Mouse (Mus musculus): ENCODE data around the gene Arhgap24.
A peak's percentile ranks its signal among the peaks of the same experiment; 100 is the strongest.

The Arhgap24 gene

GRCm38 (mm10) chr5:102675326-102675725 is 194.1 kb downstream of the Arhgap24 start:
- DNase-seq (ENCODE audit: low read depth), result no peak

- DNase-seq (ENCODE audit: low read depth), result peak; percentile 39
These were observed 196.0 kb downstream of the Arhgap24 start for GRCm38 (mm10) chr5:102677176-102677575.

GRCm38 (mm10) chr5:102687673-102688072 is 206.5 kb downstream of the Arhgap24 start:
- no peak for DNase-seq (ENCODE audit: low read depth)

GRCm38 (mm10) chr5:102692487-102692886 is 211.3 kb downstream of the Arhgap24 start:
- DNase-seq (ENCODE audit: low read depth), result peak; percentile 88

- DNase-seq (ENCODE audit: low read depth), result no peak
These were observed 212.0 kb downstream of the Arhgap24 start for GRCm38 (mm10) chr5:102693192-102693591.

- no peak for DNase-seq (ENCODE audit: low read depth)
These were observed 212.7 kb downstream of the Arhgap24 start for GRCm38 (mm10) chr5:102693871-102694270.

GRCm38 (mm10) chr5:102697784-102698183 is 216.6 kb downstream of the Arhgap24 start:
- no peak for DNase-seq (ENCODE audit: low read depth)

- DNase-seq (ENCODE audit: low read depth), result no peak
These were observed 217.2 kb downstream of the Arhgap24 start for GRCm38 (mm10) chr5:102698396-102698795.

GRCm38 (mm10) chr5:102698891-102699290 is 217.7 kb downstream of the Arhgap24 start:
- DNase-seq (ENCODE audit: low read depth), result peak; percentile 54

- no peak for DNase-seq (ENCODE audit: low read depth)
These were observed 221.4 kb downstream of the Arhgap24 start for GRCm38 (mm10) chr5:102702581-102702980.

GRCm38 (mm10) chr5:102703325-102704099 is 222.3 kb downstream of the Arhgap24 start:
- peak; percentile 91 for DNase-seq (ENCODE audit: low read depth)

- no peak for DNase-seq (ENCODE audit: low read depth)
These were observed 224.0 kb downstream of the Arhgap24 start for GRCm38 (mm10) chr5:102705170-102705569.

GRCm38 (mm10) chr5:102710336-102710735 is 229.1 kb downstream of the Arhgap24 start:
- no peak for DNase-seq (ENCODE audit: low read depth)

GRCm38 (mm10) chr5:102719368-102719972 is 238.3 kb downstream of the Arhgap24 start:
- DNase-seq (ENCODE audit: low read depth), result peak; percentile 51

- DNase-seq (ENCODE audit: low read depth), result no peak
These were observed 242.4 kb downstream of the Arhgap24 start for GRCm38 (mm10) chr5:102723558-102723957.

- DNase-seq (ENCODE audit: low read depth), result no peak
These were observed 243.7 kb downstream of the Arhgap24 start for GRCm38 (mm10) chr5:102724813-102725348.

- no peak for DNase-seq (ENCODE audit: low read depth)
These were observed 244.2 kb downstream of the Arhgap24 start for GRCm38 (mm10) chr5:102725365-102725764.

GRCm38 (mm10) chr5:102726985-102727384 is 245.8 kb downstream of the Arhgap24 start:
- peak; percentile 62 for DNase-seq (ENCODE audit: low read depth)

- no peak for DNase-seq (ENCODE audit: low read depth)
These were observed 247.3 kb downstream of the Arhgap24 start for GRCm38 (mm10) chr5:102728531-102728930.

- DNase-seq (ENCODE audit: low read depth), result peak; percentile 8
These were observed 248.3 kb downstream of the Arhgap24 start for GRCm38 (mm10) chr5:102729476-102729875.

GRCm38 (mm10) chr5:102736131-102736530 is 254.9 kb downstream of the Arhgap24 start:
- DNase-seq (ENCODE audit: low read depth), result peak; percentile 83

GRCm38 (mm10) chr5:102742554-102743255 is 261.5 kb downstream of the Arhgap24 start:
- no peak for DNase-seq (ENCODE audit: low read depth)

GRCm38 (mm10) chr5:102743436-102743835 is 262.2 kb downstream of the Arhgap24 start:
- no peak for DNase-seq (ENCODE audit: low read depth)

Measured in NIH3T3 (cell line).